Mouse (Mus musculus): ENCODE measurements around the gene Oscp1. TPM values are rescaled to one million over a fixed set of nuclear protein-coding genes. Genes with fewer than 3 reads are reported as not detected.

The Oscp1 gene
- polyA plus RNA-seq, 1 experiment from 2014 or later: 48.5 TPM

DNA sequence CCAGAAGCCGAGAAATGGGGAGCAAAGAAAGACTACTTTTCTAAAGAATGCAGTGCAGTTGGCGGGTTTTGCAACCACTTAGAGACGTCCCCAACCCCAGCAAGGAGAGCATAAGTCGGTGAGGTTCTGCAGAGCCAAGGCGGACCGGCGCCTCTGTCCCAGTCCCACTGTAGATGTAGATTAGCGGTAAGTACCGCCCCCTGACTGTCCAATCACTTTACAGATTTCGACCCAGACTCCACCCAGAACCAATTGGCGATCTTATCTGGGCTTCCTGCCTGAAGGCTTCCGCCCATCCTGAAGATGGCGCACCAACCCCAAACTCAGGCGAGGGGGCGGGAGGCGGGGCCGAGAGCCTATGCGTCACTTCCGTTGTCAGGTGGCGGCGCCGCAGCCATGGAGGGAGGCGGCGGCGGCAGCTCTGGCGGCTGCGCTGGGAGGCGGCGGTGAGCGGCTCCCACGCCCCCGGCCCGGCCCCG lies 45.3 kb downstream of the Oscp1 start, which contains the start of gene Stk40:
Gene Stk40 (plus strand): TSS at position 368 of the 479 bp plus-strand sequence.
- H3K4me2 ChIP-seq (ENCODE audit: low read length): peak within 1 kb of the TSS; percentile 97
- peak within 1 kb of the TSS; percentile 87 for H3K27ac ChIP-seq (ENCODE audit: low read length)
- H3K27me3 ChIP-seq (ENCODE audit: control insufficient read depth, insufficient read depth, low read depth, low read length): no peaks in the 10 kb centered on the region
- H3K36me3 ChIP-seq (ENCODE audit: control insufficient read depth, insufficient read depth, low read length): 0 out of 2 replicates have a peak, but pooled peaks cover 2% of the 10 kb centered on the region
- H3K9me3 ChIP-seq (replicated peaks; ENCODE audit: control insufficient read depth, low read length, poor library complexity, severe bottlenecking): no peaks in the 10 kb centered on the region
- WGBS: under 1% methylated on average over 32 of the region's 34 CpGs
- peak; percentile 94 for ATAC-seq
- H3K4me3 ChIP-seq (ENCODE audit: low read depth, low read length): peak within 1 kb of the TSS; percentile 91
- peak within 1 kb of the TSS; percentile 87 for H3K9ac ChIP-seq (ENCODE audit: low read depth, low read length)
- H3K4me1 ChIP-seq (ENCODE audit: control insufficient read depth, insufficient read depth, low read length): peaks cover 35% of the 10 kb centered on the region

DNA sequence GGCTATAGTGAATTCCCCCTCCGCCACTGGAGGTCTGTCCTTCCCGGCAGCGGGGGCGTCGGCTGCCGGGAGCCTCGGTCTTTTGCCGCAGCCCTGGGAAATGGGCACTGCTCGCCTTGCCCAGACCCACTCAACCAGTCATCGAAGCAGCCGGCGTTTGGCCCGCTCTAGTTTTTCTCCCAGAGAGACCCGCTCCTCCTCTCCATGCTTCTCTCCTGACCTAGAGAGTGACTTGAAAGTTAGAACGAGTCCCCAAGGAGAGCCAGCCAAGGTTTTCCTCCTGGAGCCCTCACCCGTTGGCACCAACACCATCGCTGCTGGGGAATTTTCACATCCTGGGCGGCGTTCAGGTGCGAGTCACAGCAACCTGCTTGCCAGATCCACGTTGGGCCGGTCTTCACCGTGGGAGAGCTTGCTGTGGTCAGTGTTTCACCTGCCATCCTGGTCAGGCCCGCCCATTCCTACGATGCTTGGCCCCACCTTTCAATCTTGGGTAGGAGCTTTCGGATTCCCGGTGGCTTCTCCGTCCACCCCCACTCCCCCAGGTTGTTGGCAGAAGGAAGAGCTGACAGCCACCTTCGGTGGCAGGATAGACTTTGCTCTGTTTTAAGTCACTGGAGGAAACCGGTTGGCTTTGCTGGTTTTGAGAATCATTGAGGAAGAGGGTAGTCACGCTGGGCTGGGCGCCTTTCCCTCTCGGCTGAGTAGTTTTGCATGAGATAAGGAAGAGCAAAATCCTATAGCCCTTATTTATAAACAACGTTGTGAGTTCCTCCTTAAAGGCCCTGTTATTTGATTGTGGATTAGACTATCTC lies 46.1 kb downstream of the Oscp1 start:
- Histone ChIP-seq H3K4me1 (ENCODE audit: control insufficient read depth, insufficient read depth, low read length) (peaks cover 37% of the 10 kb centered on the region), H3K36me3 (ENCODE audit: control insufficient read depth, insufficient read depth, low read length) (0 out of 2 replicates have a peak, but pooled peaks cover 2% of the 10 kb centered on the region), H3K27ac (ENCODE audit: low read length) (peak overlapping the region; percentile 76), H3K9ac (ENCODE audit: low read depth, low read length) (peak overlapping the region; percentile 87), H3K9me3 (replicated peaks; ENCODE audit: control insufficient read depth, low read length, poor library complexity, severe bottlenecking) (no peaks in the 10 kb centered on the region), H3K27me3 (ENCODE audit: control insufficient read depth, insufficient read depth, low read depth, low read length) (no peaks in the 10 kb centered on the region), H3K4me3 (ENCODE audit: low read depth, low read length) (peak overlapping the region; percentile 91), H3K4me2 (ENCODE audit: low read length) (peak overlapping the region; percentile 97)
- peak; percentile 29 for ATAC-seq
- WGBS: 2% methylated on average over 33 of the region's 34 CpGs

DNA sequence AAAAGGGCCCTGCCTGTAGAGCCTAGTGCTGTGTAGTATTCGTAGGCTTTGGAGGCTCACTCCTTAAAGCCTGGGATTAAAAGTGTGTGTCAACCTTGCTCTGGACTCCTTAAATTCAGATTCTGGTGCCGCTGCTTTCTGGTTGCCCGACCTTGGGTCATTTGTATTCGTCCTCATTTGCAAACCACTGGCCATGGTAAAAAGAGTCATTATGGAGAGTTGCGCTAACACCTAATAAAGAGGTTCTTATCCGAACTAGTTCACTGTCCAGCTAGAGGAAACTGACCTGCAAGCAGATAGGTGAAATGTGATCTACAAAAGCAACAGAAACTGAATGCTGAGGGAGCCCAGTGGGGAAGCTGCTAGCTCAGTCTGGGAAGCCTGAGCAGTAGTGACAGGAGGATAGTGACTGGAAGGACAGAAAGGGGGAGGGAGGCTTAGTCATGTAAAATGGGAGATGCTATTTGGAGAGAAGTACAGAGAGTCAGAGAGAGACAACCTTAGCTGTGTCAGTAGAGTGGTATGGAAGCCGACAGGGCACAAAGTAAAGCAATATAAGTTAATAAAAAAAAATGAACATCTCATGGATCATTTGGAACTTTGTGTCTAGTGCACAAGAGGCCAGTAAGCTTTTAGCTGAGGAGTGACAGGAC lies 46.9 kb downstream of the Oscp1 start:
- Histone ChIP-seq H3K36me3 (ENCODE audit: control insufficient read depth, insufficient read depth, low read length) (no peaks in the 10 kb centered on the region), H3K27me3 (ENCODE audit: control insufficient read depth, insufficient read depth, low read depth, low read length) (no peaks in the 10 kb centered on the region), H3K27ac (ENCODE audit: low read length) (no peak overlapping the region), H3K4me3 (ENCODE audit: low read depth, low read length) (peak overlapping the region; percentile 91), H3K9me3 (replicated peaks; ENCODE audit: control insufficient read depth, low read length, poor library complexity, severe bottlenecking) (no peaks in the 10 kb centered on the region), H3K4me2 (ENCODE audit: low read length) (peak overlapping the region; percentile 97), H3K4me1 (ENCODE audit: control insufficient read depth, insufficient read depth, low read length) (peaks cover 42% of the 10 kb centered on the region), H3K9ac (ENCODE audit: low read depth, low read length) (peak overlapping the region; percentile 87)
- ATAC-seq: no peak
- WGBS: 46% methylated on average over 7 of the region's 7 CpGs

DNA sequence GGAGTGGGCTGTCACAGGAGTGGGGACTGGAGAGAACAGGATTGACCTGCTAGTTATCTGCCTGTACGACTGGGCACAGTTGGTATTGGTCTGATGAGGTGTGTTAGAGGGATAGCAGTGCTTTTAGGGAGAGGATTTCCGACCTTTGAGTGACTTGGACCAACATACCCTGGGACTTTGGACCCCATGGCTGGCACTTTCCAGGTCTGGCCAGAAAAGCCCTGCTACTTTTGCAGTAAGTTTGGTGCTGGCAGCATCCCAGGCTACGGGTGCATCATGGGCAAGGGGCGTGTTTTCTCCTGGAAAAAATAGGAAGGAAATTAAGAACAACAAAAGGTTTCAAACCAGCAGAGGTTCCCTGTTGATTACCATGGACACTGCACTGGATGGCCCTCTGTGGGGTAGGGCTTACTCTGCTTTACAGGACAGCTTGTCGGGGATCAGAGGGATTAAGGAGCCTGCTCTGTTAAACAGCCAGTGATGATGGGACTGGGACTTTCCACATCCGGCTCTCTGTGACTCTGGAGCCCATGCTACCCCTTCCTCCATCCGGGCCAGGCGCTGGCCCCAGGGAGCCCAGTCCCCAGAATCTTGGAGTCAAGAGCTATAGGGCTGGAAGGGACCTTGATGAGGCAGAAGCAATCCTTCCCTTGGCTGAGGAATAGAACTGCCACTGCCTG lies 49.8 kb downstream of the Oscp1 start:
- Histone ChIP-seq H3K4me3 (ENCODE audit: low read depth, low read length) (no peak overlapping the region), H3K4me1 (ENCODE audit: control insufficient read depth, insufficient read depth, low read length) (peaks cover 44% of the 10 kb centered on the region)

DNA sequence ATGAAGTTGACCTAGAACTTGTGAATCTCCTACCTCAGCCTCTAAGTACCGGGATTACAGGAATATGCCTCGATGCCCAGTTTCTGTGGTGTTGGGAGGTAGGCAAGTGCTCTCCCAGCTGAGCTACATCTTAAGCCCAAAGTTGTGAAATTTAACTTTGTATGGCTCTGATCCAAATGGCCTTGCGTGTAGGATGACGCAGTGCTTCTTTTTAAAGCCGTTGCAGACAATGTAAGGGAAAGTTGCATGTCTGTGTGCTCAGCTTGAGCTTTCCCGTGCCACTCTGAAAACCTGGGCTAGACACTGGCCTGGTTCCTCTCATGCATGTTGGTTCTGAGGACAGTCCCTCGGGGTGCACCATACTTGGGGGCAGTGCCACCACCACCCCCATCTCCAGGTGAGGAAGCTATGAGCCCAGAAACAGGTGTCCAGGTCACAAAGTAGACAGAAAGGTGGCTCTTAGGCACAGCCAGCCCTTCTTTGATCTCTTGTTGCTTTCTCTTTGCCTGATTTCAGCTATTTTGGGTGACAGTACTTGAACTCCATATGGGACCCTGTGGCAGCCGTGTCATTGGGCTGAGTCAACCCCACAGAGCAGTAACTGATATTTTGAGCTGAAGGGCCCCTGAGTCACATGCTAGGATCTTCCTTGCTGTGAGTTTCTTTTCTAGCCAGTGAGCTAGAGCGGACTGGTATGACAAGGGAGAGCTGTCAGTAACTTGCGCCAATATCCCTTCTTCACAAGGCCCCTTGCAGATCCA lies 51.4 kb downstream of the Oscp1 start:
- H3K36me3 ChIP-seq (ENCODE audit: control insufficient read depth, insufficient read depth, low read length): no peaks in the 10 kb centered on the region
- no peaks in the 10 kb centered on the region for H3K9me3 ChIP-seq (replicated peaks; ENCODE audit: control insufficient read depth, low read length, poor library complexity, severe bottlenecking)
- whole genome bisulfite sequencing: 77% methylated on average over 10 of the region's 10 CpGs
- no peak overlapping the region; the same call in 1 of the 2 replicates for H3K4me2 ChIP-seq (ENCODE audit: low read length)
- ATAC-seq: no peak
- peak overlapping the region; percentile 72 for H3K27ac ChIP-seq (ENCODE audit: low read length)
- no peak overlapping the region for H3K4me3 ChIP-seq (ENCODE audit: low read depth, low read length)
- no peaks in the 10 kb centered on the region for H3K27me3 ChIP-seq (ENCODE audit: control insufficient read depth, insufficient read depth, low read depth, low read length)
- H3K9ac ChIP-seq (ENCODE audit: low read depth, low read length): no peak overlapping the region; the same call in 1 of the 2 replicates
- H3K4me1 ChIP-seq (ENCODE audit: control insufficient read depth, insufficient read depth, low read length): peaks cover 38% of the 10 kb centered on the region

More for the DNA sequence above, 49.8 kb downstream of the Oscp1 start:
- Histone ChIP-seq H3K9ac (ENCODE audit: low read depth, low read length) (no peak overlapping the region), H3K4me2 (ENCODE audit: low read length) (no peak overlapping the region), H3K27me3 (ENCODE audit: control insufficient read depth, insufficient read depth, low read depth, low read length) (no peaks in the 10 kb centered on the region), H3K36me3 (ENCODE audit: control insufficient read depth, insufficient read depth, low read length) (no peaks in the 10 kb centered on the region), H3K27ac (ENCODE audit: low read length) (no peak overlapping the region), H3K9me3 (replicated peaks; ENCODE audit: control insufficient read depth, low read length, poor library complexity, severe bottlenecking) (no peaks in the 10 kb centered on the region)
- ATAC-seq: no peak
- WGBS: 23% methylated on average over 8 of the region's 8 CpGs

DNA sequence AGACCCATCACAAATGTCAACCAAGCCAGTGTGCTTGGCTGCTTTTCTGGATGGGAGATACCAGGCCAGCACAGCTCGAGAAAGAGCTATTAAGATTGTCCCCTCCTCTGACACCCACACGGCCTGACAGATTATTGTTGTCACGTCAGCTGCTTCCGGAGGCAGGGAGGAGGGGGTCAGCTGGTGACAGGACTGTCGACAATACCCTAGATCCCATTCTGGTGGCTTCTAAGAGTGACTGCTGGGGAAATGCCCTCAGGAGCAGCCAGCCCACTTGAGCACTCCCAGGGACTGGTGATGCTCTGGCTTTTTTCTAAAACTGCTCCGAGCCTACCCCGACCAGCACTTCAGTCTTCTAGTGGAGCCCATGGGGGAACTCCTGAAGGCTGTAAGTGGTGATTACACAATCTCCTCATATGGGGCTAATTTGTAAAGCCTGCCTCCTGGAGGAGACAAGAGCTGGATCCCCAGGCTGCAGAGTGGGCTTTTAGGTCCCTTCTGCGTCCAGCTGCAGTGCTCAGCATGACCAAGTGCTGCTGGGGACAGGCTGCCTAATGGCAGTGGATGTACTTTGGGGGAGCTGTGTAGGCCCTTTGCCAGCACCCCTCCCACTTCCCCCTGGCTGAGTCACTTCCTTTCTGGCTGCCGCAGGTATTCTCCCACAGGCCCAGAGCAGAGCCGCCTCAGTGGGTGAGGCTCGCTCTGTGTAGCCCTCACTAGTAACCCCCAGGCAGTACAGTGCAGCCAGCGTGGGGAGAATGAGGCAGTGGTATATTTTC lies 52.2 kb downstream of the Oscp1 start:
- peak overlapping the region; percentile 34; the same call in 1 of the 2 replicates for H3K4me2 ChIP-seq (ENCODE audit: low read length)
- peak overlapping the region; percentile 72 for H3K27ac ChIP-seq (ENCODE audit: low read length)
- H3K4me3 ChIP-seq (ENCODE audit: low read depth, low read length): no peak overlapping the region
- H3K4me1 ChIP-seq (ENCODE audit: control insufficient read depth, insufficient read depth, low read length): peaks cover 31% of the 10 kb centered on the region
- peak; percentile 64; the same call in 1 of the 2 replicates for ATAC-seq
- H3K9ac ChIP-seq (ENCODE audit: low read depth, low read length): peak overlapping the region; percentile 47
- no peaks in the 10 kb centered on the region for H3K36me3 ChIP-seq (ENCODE audit: control insufficient read depth, insufficient read depth, low read length)
- no peaks in the 10 kb centered on the region for H3K27me3 ChIP-seq (ENCODE audit: control insufficient read depth, insufficient read depth, low read depth, low read length)
- WGBS: 5% methylated on average over 12 of the region's 12 CpGs
- no peaks in the 10 kb centered on the region for H3K9me3 ChIP-seq (replicated peaks; ENCODE audit: control insufficient read depth, low read length, poor library complexity, severe bottlenecking)

DNA sequence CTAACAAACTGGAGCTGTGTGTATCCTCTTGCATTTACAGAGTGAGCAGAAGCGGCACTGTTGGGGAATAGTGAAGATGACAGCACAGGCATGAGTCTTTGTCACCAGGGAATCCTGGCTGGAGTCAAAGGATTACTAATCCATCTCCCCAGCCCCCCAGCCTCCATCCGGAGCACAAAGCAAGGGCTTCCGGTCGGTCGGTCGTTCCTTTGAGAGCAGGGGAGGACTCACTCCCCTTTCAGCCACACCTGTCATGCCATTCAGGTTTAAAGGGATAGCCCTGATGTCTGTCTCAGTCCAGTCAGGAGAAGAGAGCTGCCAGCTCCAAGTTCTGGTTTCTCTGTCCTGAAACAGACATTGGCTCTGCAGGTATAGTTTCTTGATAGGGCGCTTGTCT lies 52.8 kb downstream of the Oscp1 start:
- Histone ChIP-seq H3K4me3 (ENCODE audit: low read depth, low read length) (no peak overlapping the region), H3K27me3 (ENCODE audit: control insufficient read depth, insufficient read depth, low read depth, low read length) (no peaks in the 10 kb centered on the region), H3K4me1 (ENCODE audit: control insufficient read depth, insufficient read depth, low read length) (peaks cover 28% of the 10 kb centered on the region), H3K27ac (ENCODE audit: low read length) (peak overlapping the region; percentile 72), H3K4me2 (ENCODE audit: low read length) (peak overlapping the region; percentile 34; the same call in 1 of the 2 replicates), H3K9ac (ENCODE audit: low read depth, low read length) (peak overlapping the region; percentile 47), H3K36me3 (ENCODE audit: control insufficient read depth, insufficient read depth, low read length) (no peaks in the 10 kb centered on the region), H3K9me3 (replicated peaks; ENCODE audit: control insufficient read depth, low read length, poor library complexity, severe bottlenecking) (no peaks in the 10 kb centered on the region)
- WGBS: 14% methylated on average over 7 of the region's 7 CpGs
- no peak for ATAC-seq

DNA sequence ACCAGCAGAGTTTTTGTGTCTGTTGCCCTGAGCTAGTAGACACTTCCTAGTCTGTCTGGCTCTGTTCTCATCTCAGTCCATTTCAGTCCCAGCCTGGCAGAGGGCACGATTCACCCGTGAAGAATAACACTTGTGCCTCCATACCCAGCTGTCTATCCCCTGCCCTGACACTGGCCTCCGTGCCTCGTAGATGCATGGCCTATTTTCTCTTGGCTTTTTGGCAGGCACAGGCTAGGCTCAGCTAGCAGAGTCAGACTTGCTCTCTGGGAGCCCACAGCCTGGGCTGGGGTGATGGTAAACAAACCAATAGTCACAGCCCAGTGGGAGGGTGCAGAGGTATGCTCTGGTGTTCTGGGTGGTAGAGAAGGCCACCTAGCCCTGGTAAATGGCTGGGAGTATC lies 54.9 kb downstream of the Oscp1 start:
- H3K27me3 ChIP-seq (ENCODE audit: control insufficient read depth, insufficient read depth, low read depth, low read length): no peaks in the 10 kb centered on the region
- H3K9ac ChIP-seq (ENCODE audit: low read depth, low read length): no peak overlapping the region
- H3K4me2 ChIP-seq (ENCODE audit: low read length): no peak overlapping the region
- 76% methylated on average over 4 of the region's 4 CpGs for WGBS
- H3K4me3 ChIP-seq (ENCODE audit: low read depth, low read length): no peak overlapping the region
- no peak for ATAC-seq
- no peak overlapping the region for H3K27ac ChIP-seq (ENCODE audit: low read length)
- H3K4me1 ChIP-seq (ENCODE audit: control insufficient read depth, insufficient read depth, low read length): peaks cover 25% of the 10 kb centered on the region
- no peaks in the 10 kb centered on the region for H3K36me3 ChIP-seq (ENCODE audit: control insufficient read depth, insufficient read depth, low read length)
- no peaks in the 10 kb centered on the region for H3K9me3 ChIP-seq (replicated peaks; ENCODE audit: control insufficient read depth, low read length, poor library complexity, severe bottlenecking)
